Mouse (Mus musculus) MEL (cell line): Measurements from ENCODE around the gene Dennd6a.

Experiments used
- CHD2 ChIP-seq: IDR thresholded peaks from 2 replicates; pipeline ENCODE4 v1.6.1; 2011; ENCODE audit warnings: low read length, improper control_type of control experiment
- CTCF ChIP-seq, 3 experiments: IDR thresholded peaks in 2 of 3; conservative IDR thresholded peaks in 1 of 3; 2 replicates each; pipeline ENCODE4 v1.5.1; 2011 to 2012; ENCODE audit warnings: low read length in 3 of 3, low read depth in 2 of 3, mild to moderate bottlenecking in 2 of 3, improper control_type of control experiment in 1 of 3, inconsistent platforms in 1 of 3, mixed read lengths in 1 of 3, moderate library complexity in 1 of 3; ENCODE audit not compliant: control insufficient read depth in 1 of 3, insufficient read depth in 1 of 3, poor library complexity in 1 of 3, severe bottlenecking in 1 of 3
- EP300 ChIP-seq, 2 experiments: IDR thresholded peaks; 2 replicates each; pipeline ENCODE4 v1.6.1; 2011; ENCODE audit warnings: improper control_type of control experiment in 2 of 2, low read length in 2 of 2, low read depth in 1 of 2, mild to moderate bottlenecking in 1 of 2
- HCFC1 ChIP-seq: IDR thresholded peaks from 2 replicates; pipeline ENCODE4 v1.6.1; 2012; ENCODE audit warnings: low read depth, mild to moderate bottlenecking, inconsistent platforms, low read length, improper control_type of control experiment, moderate library complexity
- MAFK ChIP-seq: IDR thresholded peaks from 2 replicates; pipeline ENCODE4 v1.6.1; 2011; ENCODE audit warnings: low read depth, mild to moderate bottlenecking, low read length, improper control_type of control experiment, borderline replicate concordance
- POLR2A ChIP-seq, 2 experiments: IDR thresholded peaks; 2 replicates each; pipeline ENCODE4 v1.6.1; 2011 to 2012; ENCODE audit warnings: low read length in 2 of 2, mild to moderate bottlenecking in 2 of 2, control low read depth in 1 of 2, improper control_type of control experiment in 1 of 2, low read depth in 1 of 2, moderate library complexity in 1 of 2; ENCODE audit not compliant: control insufficient read depth in 1 of 2, insufficient read depth in 1 of 2, poor library complexity in 1 of 2
- POLR2AphosphoS2 ChIP-seq: IDR thresholded peaks from 2 replicates; pipeline ENCODE4 v1.6.1; 2011; ENCODE audit warnings: low read length, improper control_type of control experiment
- ZKSCAN1 ChIP-seq: IDR thresholded peaks from 2 replicates; pipeline ENCODE4 v1.6.1; 2012; ENCODE audit warnings: low read depth, mild to moderate bottlenecking, inconsistent platforms, low read length, improper control_type of control experiment, moderate library complexity
- ZNF384 ChIP-seq: IDR thresholded peaks from 2 replicates; pipeline ENCODE4 v1.6.1; 2012; ENCODE audit warnings: low read depth, mild to moderate bottlenecking, inconsistent platforms, low read length, improper control_type of control experiment

GRCm38 (mm10) chr14:26571951-26572675 lies 1.5 kb upstream of the Dennd6a start:
- TF ChIP-seq CHD2 = no peak
- no peak for TF ChIP-seq ZNF384
- TF ChIP-seq CTCF (IDR thresholded peaks at IDR 0.05 in 2 of 3, conservative IDR thresholded peaks at IDR 0.05 in 1 of 3; ENCODE audit: control insufficient read depth in 1 of 3, insufficient read depth in 1 of 3, low read depth in 2 of 3, low read length in 3 of 3, poor library complexity in 1 of 3, severe bottlenecking in 1 of 3) = no peak
- TF ChIP-seq MAFK = no peak
- TF ChIP-seq EP300 (IDR thresholded peaks at IDR 0.05; ENCODE audit: low read depth in 1 of 2, low read length in 2 of 2) = no peak
- no peak for TF ChIP-seq POLR2AphosphoS2
- TF ChIP-seq ZKSCAN1 = no peak
- TF ChIP-seq POLR2A (IDR thresholded peaks at IDR 0.05; ENCODE audit: control insufficient read depth in 1 of 2, insufficient read depth in 1 of 2, low read depth in 1 of 2, low read length in 2 of 2, poor library complexity in 1 of 2) = no peak
- no peak for TF ChIP-seq HCFC1
